Mouse (Mus musculus) gonadal fat pad, adult 2 months (tissue): ENCODE measurements around the gene Ick. TPM values are rescaled to one million over a fixed set of nuclear protein-coding genes. Genes with fewer than 3 reads are reported as not detected.
A peak's percentile ranks its signal among the peaks of the same experiment; 100 is the strongest.
"Not testable (repeated sequence)": the region's sequence is repeated elsewhere in the genome, so short reads cannot be mapped to it uniquely, and the experiment has no call there.

Source experiments
- DNase-seq: peaks from one replicate; pipeline ENCODE4 v3.0.0-alpha.2; 2012; ENCODE audit warnings: low read depth
- polyA plus RNA-seq: library from polyadenylated mRNA; depleted of rRNA; stranded (reverse); fragments of >200 nt; gene quantifications from 2 replicates; pipeline ENCODE4 v1.2.3, GENCODE M21; 2012

Gene Ick
- polyA plus RNA-seq, 1 experiment = 17.3 TPM

GRCm38 (mm10) chr9:78148149-78148548 is 39.2 kb downstream of the Ick start:
- DNase-seq = no peak

- not testable (repeated sequence) for DNase-seq
These were observed 40.8 kb downstream of the Ick start for GRCm38 (mm10) chr9:78149770-78150169.

GRCm38 (mm10) chr9:78154211-78154977 is 45.4 kb downstream of the Ick start:
- no peak for DNase-seq

GRCm38 (mm10) chr9:78157221-78157620 is 48.2 kb downstream of the Ick start:
- no peak for DNase-seq

GRCm38 (mm10) chr9:78163291-78163690 is 54.3 kb downstream of the Ick start:
- no peak for DNase-seq

- no peak for DNase-seq
These were observed 55.7 kb downstream of the Ick start for GRCm38 (mm10) chr9:78164741-78165140.

GRCm38 (mm10) chr9:78165454-78165853 is 56.5 kb downstream of the Ick start:
- no peak for DNase-seq

- DNase-seq = no peak
These were observed 57.9 kb downstream of the Ick start for GRCm38 (mm10) chr9:78166694-78167452.

- no peak for DNase-seq
These were observed 58.5 kb downstream of the Ick start for GRCm38 (mm10) chr9:78167453-78167969.

- DNase-seq = no peak
These were observed 59.9 kb downstream of the Ick start for GRCm38 (mm10) chr9:78168864-78169263.

GRCm38 (mm10) chr9:78174016-78174415 is 65.0 kb downstream of the Ick start:
- DNase-seq = no peak

GRCm38 (mm10) chr9:78174925-78175276 is 65.9 kb downstream of the Ick start:
- not testable (repeated sequence) for DNase-seq

- DNase-seq = peak; percentile 70
These were observed 66.5 kb downstream of the Ick start for GRCm38 (mm10) chr9:78175277-78176200.

GRCm38 (mm10) chr9:78176201-78176727 is 67.3 kb downstream of the Ick start:
- DNase-seq = no peak

- DNase-seq = no peak
These were observed 67.8 kb downstream of the Ick start for GRCm38 (mm10) chr9:78176831-78177230.

- DNase-seq = no peak
These were observed 69.2 kb downstream of the Ick start for GRCm38 (mm10) chr9:78178197-78178596.

- no peak for DNase-seq
These were observed 70.1 kb downstream of the Ick start for GRCm38 (mm10) chr9:78179071-78179470.

- not testable (repeated sequence) for DNase-seq
These were observed 73.5 kb downstream of the Ick start, which contains the start of gene Gsta4 for GRCm38 (mm10) chr9:78182474-78182873. TSS of gene Gsta4 (plus strand) at chr9:78182774.

- no peak for DNase-seq
These were observed 76.7 kb downstream of the Ick start for GRCm38 (mm10) chr9:78185686-78186085.

- no peak for DNase-seq
These were observed 79.9 kb downstream of the Ick start for GRCm38 (mm10) chr9:78188910-78189309.
